Mouse (Mus musculus) lung, adult 2 months (tissue): ENCODE data around the gene Gm19345.

Experiments used
- CTCF ChIP-seq: fragments of 200-500 bp; IDR thresholded peaks from 2 replicates; pipeline ENCODE4 v1.5.1; 2011; ENCODE audit warnings: mild to moderate bottlenecking, low read length, control low read depth; ENCODE audit not compliant: insufficient read depth
- POLR2A ChIP-seq: fragments of 200-500 bp; IDR thresholded peaks from 2 replicates; pipeline ENCODE4 v1.6.1; 2011; ENCODE audit warnings: low read depth, mild to moderate bottlenecking, control low read depth, low read length, borderline replicate concordance; ENCODE audit errors: extremely low read depth

DNA sequence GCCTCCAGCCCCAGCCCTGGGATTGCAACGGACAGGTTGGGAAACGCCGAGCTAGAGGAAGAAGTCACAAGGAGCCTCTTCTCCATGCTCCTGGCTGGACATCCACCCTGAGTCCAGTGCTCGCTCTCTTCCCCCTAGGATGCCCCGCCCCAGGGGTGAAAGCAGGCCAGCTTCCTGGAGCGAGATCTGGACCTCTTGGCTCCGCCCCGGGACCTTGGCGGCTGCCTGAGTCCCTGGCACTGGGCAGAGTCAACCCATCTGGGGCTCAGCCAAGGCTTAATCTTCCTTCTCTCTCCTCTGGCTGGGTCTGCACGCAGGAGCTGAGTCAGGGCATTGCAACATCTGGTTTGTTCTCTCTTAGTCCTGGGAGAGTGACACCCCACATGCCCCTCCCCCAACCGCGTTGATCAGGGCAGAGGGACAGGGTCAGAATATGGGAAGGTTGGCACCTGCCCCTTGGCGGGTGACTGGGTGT, 21.1 kb upstream of the Gm19345 start:
- no peak for TF ChIP-seq CTCF
- no peak; the same call in 1 of the 2 replicates for TF ChIP-seq POLR2A
